Mouse (Mus musculus): ENCODE results near the gene Zbtb16. TPM values are rescaled to one million over a fixed set of nuclear protein-coding genes. Genes with fewer than 3 reads are reported as not detected.

Gene Zbtb16
- polyA plus RNA-seq, 1 experiment from 2014 or later: 0.15 TPM

- TF ChIP-seq CTCF (IDR thresholded peaks at IDR 0.05): no peak
- ChIA-PET POLR2A (interaction anchor here (0.6 kb wide), 1 partner anchor 185 kb away, joined by 7 read pairs; no protein-coding TSS in a partner anchor), CTCF (no interaction called here)
- H3K27me3 ChIP-seq: no peaks in the 10 kb centered on the region
- ATAC-seq (no peak), DNase-seq (ENCODE audit: low read depth, low spot score) (no peak)
- in situ Hi-C loops (cut with MboI; ENCODE audit: low pct_unique_long_range_greater_than_20kb): loop anchor here (25.0 kb wide), 1 partner anchor 1874 kb away; no protein-coding TSS in a partner anchor
Observed at GRCm38 (mm10) chr9:48611032-48611431, 225.0 kb downstream of the Zbtb16 start.

GRCm38 (mm10) chr9:48609734-48610133 is 226.3 kb downstream of the Zbtb16 start:
- DNase-seq (ENCODE audit: low read depth, low spot score) (no peak), ATAC-seq (no peak)
- no peak for TF ChIP-seq CTCF (IDR thresholded peaks at IDR 0.05)
- ChIA-PET CTCF (no interaction called here), POLR2A (no interaction called here)
- no peaks in the 10 kb centered on the region for H3K27me3 ChIP-seq
- in situ Hi-C loops (cut with MboI; ENCODE audit: low pct_unique_long_range_greater_than_20kb): loop anchor here (10.0 to 25.0 kb wide), 2 partner anchors 115 to 1872 kb away; partner anchors contain the start of genes Gm5617 and Rbm7

- ATAC-seq (no peak), DNase-seq (ENCODE audit: low read depth, low spot score) (no peak)
- no peak for TF ChIP-seq CTCF (IDR thresholded peaks at IDR 0.05)
- H3K27me3 ChIP-seq: no peaks in the 10 kb centered on the region
- ChIA-PET CTCF (interaction anchor here (0.9 to 1.8 kb wide), 2 partner anchors 8 to 12 kb away, joined by 3 to 5 read pairs; no protein-coding TSS in a partner anchor), POLR2A (no interaction called here)
- in situ Hi-C loops (cut with MboI; ENCODE audit: low pct_unique_long_range_greater_than_20kb): loop anchor here (10.0 to 25.0 kb wide), 2 partner anchors 113 to 1870 kb away; partner anchors contain the start of genes Gm5617 and Rbm7
Observed at GRCm38 (mm10) chr9:48607417-48607816, 228.6 kb downstream of the Zbtb16 start.

GRCm38 (mm10) chr9:48606171-48606570 is 229.9 kb downstream of the Zbtb16 start:
- DNase-seq (ENCODE audit: low read depth, low spot score) (no peak), ATAC-seq (no peak)
- in situ Hi-C loops (cut with MboI; ENCODE audit: low pct_unique_long_range_greater_than_20kb): loop anchor here (10.0 to 25.0 kb wide), 2 partner anchors 111 to 1869 kb away; partner anchors contain the start of genes Gm5617 and Rbm7
- TF ChIP-seq CTCF (IDR thresholded peaks at IDR 0.05): no peak
- CTCF ChIA-PET: interaction anchor here (1.0 to 2.9 kb wide), 4 partner anchors 9 to 114 kb away, joined by 3 to 10 read pairs (median 6); no protein-coding TSS in a partner anchor
- POLR2A ChIA-PET: interaction anchor here (1.0 kb wide), 1 partner anchor 23 kb away, joined by 4 read pairs; no protein-coding TSS in a partner anchor
- H3K27me3 ChIP-seq: no peaks in the 10 kb centered on the region

DNA sequence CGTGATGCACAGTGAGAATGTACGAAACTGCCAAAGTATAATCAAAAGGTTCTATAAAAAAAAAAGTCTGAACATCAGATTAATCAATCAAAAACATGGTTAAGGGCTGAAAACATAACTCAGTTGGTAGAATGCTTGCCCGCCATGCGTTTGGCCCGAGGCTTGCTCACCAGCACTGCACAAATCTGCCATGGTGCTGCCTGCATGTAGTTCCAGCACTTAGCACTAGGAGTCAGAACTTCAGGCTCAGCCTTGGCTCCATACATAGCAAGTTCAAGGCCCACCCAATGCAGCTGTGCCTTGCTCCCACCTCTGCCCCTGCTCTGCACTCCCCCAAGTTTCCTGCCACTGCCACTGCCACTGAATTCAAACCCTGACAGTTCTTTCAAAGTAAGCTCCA is 230.3 kb downstream of the Zbtb16 start:
- ATAC-seq (no peak), DNase-seq (ENCODE audit: low read depth, low spot score) (no peak)
- in situ Hi-C loops (cut with MboI; ENCODE audit: low pct_unique_long_range_greater_than_20kb): loop anchor here (10.0 to 25.0 kb wide), 2 partner anchors 111 to 1868 kb away; partner anchors contain the start of genes Gm5617 and Rbm7
- POLR2A ChIA-PET: interaction anchor here (1.3 kb wide), 1 partner anchor 13 kb away, joined by 3 read pairs; no protein-coding TSS in a partner anchor
- CTCF ChIA-PET: interaction anchor here (1.0 to 2.9 kb wide), 6 partner anchors 10 to 114 kb away, joined by 3 to 10 read pairs (median 6); no protein-coding TSS in a partner anchor
- peak; percentile 39 for TF ChIP-seq CTCF (IDR thresholded peaks at IDR 0.05)
- no peaks in the 10 kb centered on the region for H3K27me3 ChIP-seq

- no peaks in the 10 kb centered on the region for H3K27me3 ChIP-seq
- ChIA-PET CTCF (interaction anchor here (0.8 to 2.9 kb wide), 7 partner anchors 9 to 113 kb away, joined by 3 to 10 read pairs (median 5); no protein-coding TSS in a partner anchor), POLR2A (interaction anchor here (0.6 to 1.3 kb wide), 3 partner anchors 13 to 132 kb away, joined by 3 to 5 read pairs (median 3); partner anchors contain the start of genes Gm5617 and Rbm7)
- in situ Hi-C loops (cut with MboI; ENCODE audit: low pct_unique_long_range_greater_than_20kb): loop anchor here (5.0 to 25.0 kb wide), 3 partner anchors 110 to 1868 kb away; partner anchors contain the start of genes Gm5617 and Rbm7
- no peak for TF ChIP-seq CTCF (IDR thresholded peaks at IDR 0.05)
- DNase-seq (ENCODE audit: low read depth, low spot score) (peak; percentile 71), ATAC-seq (peak; percentile 86)
Observed at GRCm38 (mm10) chr9:48604939-48605598, 231.0 kb downstream of the Zbtb16 start, which contains the start of gene Nnmt. Gene Nnmt (minus strand): TSS chr9:48605153.

Other genes with a start within 250 kb of the Zbtb16 start
- gene Nnmt, start 231.1 kb downstream of the Zbtb16 start, polyA plus RNA-seq (2021): 28.4 TPM
- not detected for gene Htr3a, start 74.9 kb upstream of the Zbtb16 start, polyA plus RNA-seq (2021)
- gene Htr3b, start 128.8 kb upstream of the Zbtb16 start, polyA plus RNA-seq (2021): not detected
- 20.7 TPM for gene Usp28, start 149.2 kb upstream of the Zbtb16 start, polyA plus RNA-seq (2021)
- gene Zw10, start 219.4 kb upstream of the Zbtb16 start, polyA plus RNA-seq (2021): 29.1 TPM
- not detected for gene Tmprss5, start 245.0 kb upstream of the Zbtb16 start, polyA plus RNA-seq (2021)

All from Patski (cell line).